Mouse (Mus musculus) liver, embryonic 13.5 days (tissue): Measurements from ENCODE around the gene Ednrb. TPM values are rescaled to one million over a fixed set of nuclear protein-coding genes. Genes with fewer than 3 reads are reported as not detected.

ENCODE experiments used
- ATAC-seq: fragments of 200-750 bp; cut with Nextera tagmentation; 2 replicates; pipeline ENCODE4 v1.8.0; 2017; ENCODE audit warnings: low read depth, mild to moderate bottlenecking, moderate number of reproducible peaks, moderate library complexity
- DNase-seq: peaks from one replicate; pipeline ENCODE4 v3.0.0; 2022
- H3K27ac ChIP-seq: fragments of 300-500 bp; sonication (generic); 2 replicates; pipeline ENCODE4 v1.5.1; 2015; ENCODE audit warnings: moderate library complexity, mild to moderate bottlenecking, inconsistent platforms
- H3K27me3 ChIP-seq: fragments of 300-500 bp; sonication (generic); 2 replicates; pipeline ENCODE4 v1.6.1; 2015; ENCODE audit warnings: mild to moderate bottlenecking, inconsistent platforms
- H3K36me3 ChIP-seq: fragments of 300-500 bp; sonication (generic); 2 replicates; pipeline ENCODE4 v1.6.1; 2015; ENCODE audit warnings: mild to moderate bottlenecking, inconsistent platforms
- H3K4me1 ChIP-seq: fragments of 300-500 bp; sonication (generic); replicated peaks from 2 replicates; pipeline ENCODE4 v1.6.1; 2015; ENCODE audit warnings: inconsistent platforms
- H3K4me2 ChIP-seq: fragments of 300-500 bp; sonication (generic); 2 replicates; pipeline ENCODE4 v1.6.1; 2015; ENCODE audit warnings: inconsistent platforms, mild to moderate bottlenecking, moderate library complexity
- H3K4me3 ChIP-seq: fragments of 300-500 bp; sonication (generic); replicated peaks from 2 replicates; pipeline ENCODE4 v1.5.1; 2015; ENCODE audit warnings: mild to moderate bottlenecking, inconsistent platforms
- H3K9ac ChIP-seq: fragments of 300-500 bp; sonication (generic); 2 replicates; pipeline ENCODE4 v1.6.1; 2015; ENCODE audit warnings: mild to moderate bottlenecking, inconsistent platforms
- H3K9me3 ChIP-seq: fragments of 300-500 bp; sonication (generic); replicated peaks from 2 replicates; pipeline ENCODE4 v1.6.1; 2016; ENCODE audit warnings: inconsistent platforms
- WGBS: fragments of 180-500 bp; shearing (Covaris S2); methylation state at CpG from one replicate; pipeline ENCODE4 v1.1.7; 2015; ENCODE audit not compliant: insufficient replicate concordance; 5-methylcytosine and 5-hydroxymethylcytosine counted together
- polyA plus RNA-seq: library from polyadenylated mRNA; unstranded; fragments of >200 nt; fragmentation: Nextera tagmentation; extraction: Ambion mirVana; gene quantifications from 2 replicates; pipeline ENCODE4 v1.2.1, GENCODE M21; 2015

The Ednrb gene
- 8.9 and 11.4 TPM in 2 replicates for polyA plus RNA-seq

GRCm38 (mm10) chr14:103844011-103844549 lies at the start of gene Ednrb:
Gene Ednrb (minus strand): TSS chr14:103844402.
- WGBS: 2% methylated on average over 24 of the region's 24 CpGs
- ATAC-seq: no peak
- no peak for DNase-seq
- H3K27me3 ChIP-seq: peaks cover 29% of the 10 kb centered on the region
- no peaks in the 10 kb centered on the region for H3K4me1 ChIP-seq
- H3K9me3 ChIP-seq: no peaks in the 10 kb centered on the region
- peak within 1 kb of the TSS; percentile 49 for H3K4me2 ChIP-seq
- H3K36me3 ChIP-seq: no peaks in the 10 kb centered on the region
- peak within 1 kb of the TSS; percentile 44 for H3K4me3 ChIP-seq
- H3K9ac ChIP-seq: 0 out of 2 replicates have a peak within 1 kb of the TSS, but pooled peaks have one; percentile 23
- no peak within 1 kb of the TSS for H3K27ac ChIP-seq

GRCm38 (mm10) chr14:103892411-103892938 lies 48.3 kb upstream of the Ednrb start:
- no peak for ATAC-seq

GRCm38 (mm10) chr14:103890761-103891160 lies 46.6 kb upstream of the Ednrb start:
- Histone ChIP-seq H3K9ac (no peak overlapping the region), H3K36me3 (no peaks in the 10 kb centered on the region), H3K9me3 (no peaks in the 10 kb centered on the region), H3K4me2 (no peak overlapping the region), H3K27ac (no peak overlapping the region), H3K4me1 (no peaks in the 10 kb centered on the region), H3K27me3 (no peaks in the 10 kb centered on the region), H3K4me3 (no peak overlapping the region)
- no peak for ATAC-seq
- no peak for DNase-seq
- 38% methylated on average over 4 of the region's 4 CpGs for WGBS

More at GRCm38 (mm10) chr14:103892411-103892938, 48.3 kb upstream of the Ednrb start:
- Histone ChIP-seq H3K9ac (no peak overlapping the region), H3K36me3 (no peaks in the 10 kb centered on the region), H3K9me3 (no peaks in the 10 kb centered on the region), H3K4me2 (no peak overlapping the region), H3K4me1 (no peaks in the 10 kb centered on the region), H3K4me3 (no peak overlapping the region), H3K27ac (no peak overlapping the region), H3K27me3 (no peaks in the 10 kb centered on the region)
- 47% methylated on average over 8 of the region's 8 CpGs for WGBS
- no peak for DNase-seq

GRCm38 (mm10) chr14:103884892-103885575 lies 40.8 kb upstream of the Ednrb start:
- Histone ChIP-seq H3K4me1 (no peaks in the 10 kb centered on the region), H3K9ac (no peak overlapping the region), H3K4me2 (no peak overlapping the region), H3K9me3 (no peaks in the 10 kb centered on the region), H3K4me3 (no peak overlapping the region), H3K27me3 (no peaks in the 10 kb centered on the region), H3K36me3 (no peaks in the 10 kb centered on the region), H3K27ac (no peak overlapping the region)
- WGBS: 40% methylated on average over 7 of the region's 7 CpGs
- ATAC-seq (peak; percentile 54; the same call in 1 of the 2 replicates), DNase-seq (no peak)

GRCm38 (mm10) chr14:103882943-103883342 lies 38.7 kb upstream of the Ednrb start:
- Histone ChIP-seq H3K4me3 (no peak overlapping the region), H3K9ac (no peak overlapping the region), H3K27ac (no peak overlapping the region), H3K27me3 (no peaks in the 10 kb centered on the region), H3K4me2 (no peak overlapping the region), H3K4me1 (no peaks in the 10 kb centered on the region), H3K9me3 (no peaks in the 10 kb centered on the region), H3K36me3 (no peaks in the 10 kb centered on the region)
- no peak for DNase-seq
- 67% methylated on average over 3 of the region's 3 CpGs for WGBS
- no peak for ATAC-seq

GRCm38 (mm10) chr14:103877117-103877516 lies 32.9 kb upstream of the Ednrb start:
- no peak overlapping the region for H3K27ac ChIP-seq
- H3K4me1 ChIP-seq: no peaks in the 10 kb centered on the region
- no peak for DNase-seq
- WGBS: 73% methylated on average over 2 of the region's 2 CpGs
- H3K9ac ChIP-seq: no peak overlapping the region
- no peaks in the 10 kb centered on the region for H3K9me3 ChIP-seq
- H3K4me2 ChIP-seq: no peak overlapping the region
- H3K4me3 ChIP-seq: no peak overlapping the region
- H3K27me3 ChIP-seq: no peaks in the 10 kb centered on the region
- H3K36me3 ChIP-seq: no peaks in the 10 kb centered on the region
- no peak for ATAC-seq

- Histone ChIP-seq H3K4me3 (no peak overlapping the region), H3K4me1 (no peaks in the 10 kb centered on the region), H3K9ac (no peak overlapping the region), H3K4me2 (no peak overlapping the region), H3K9me3 (no peaks in the 10 kb centered on the region), H3K27me3 (no peaks in the 10 kb centered on the region), H3K36me3 (no peaks in the 10 kb centered on the region), H3K27ac (no peak overlapping the region)
- no peak for ATAC-seq
- DNase-seq: no peak
- 51% methylated on average over 3 of the region's 3 CpGs for WGBS
Observed at GRCm38 (mm10) chr14:103876598-103876997, 32.4 kb upstream of the Ednrb start.

GRCm38 (mm10) chr14:103866636-103867035 lies 22.4 kb upstream of the Ednrb start:
- Histone ChIP-seq H3K4me2 (no peak overlapping the region), H3K27me3 (no peaks in the 10 kb centered on the region), H3K27ac (no peak overlapping the region), H3K9ac (no peak overlapping the region), H3K9me3 (no peaks in the 10 kb centered on the region), H3K36me3 (no peaks in the 10 kb centered on the region), H3K4me3 (no peak overlapping the region), H3K4me1 (no peaks in the 10 kb centered on the region)
- 67% methylated on average over 2 of the region's 2 CpGs for WGBS
- ATAC-seq (no peak), DNase-seq (no peak)

GRCm38 (mm10) chr14:103865226-103865625 lies 21.0 kb upstream of the Ednrb start:
- Histone ChIP-seq H3K4me1 (no peaks in the 10 kb centered on the region), H3K9me3 (no peaks in the 10 kb centered on the region), H3K27ac (no peak overlapping the region), H3K9ac (no peak overlapping the region), H3K4me3 (no peak overlapping the region), H3K36me3 (no peaks in the 10 kb centered on the region), H3K4me2 (no peak overlapping the region), H3K27me3 (no peaks in the 10 kb centered on the region)
- 61% methylated on average over 2 of the region's 2 CpGs for WGBS
- ATAC-seq (no peak), DNase-seq (no peak)

GRCm38 (mm10) chr14:103850071-103850845 lies 6.1 kb upstream of the Ednrb start:
- H3K4me2 ChIP-seq: no peak overlapping the region
- no peak overlapping the region for H3K27ac ChIP-seq
- 42% methylated on average over 7 of the region's 7 CpGs for WGBS
- no peaks in the 10 kb centered on the region for H3K9me3 ChIP-seq
- no peaks in the 10 kb centered on the region for H3K4me1 ChIP-seq
- 0 out of 2 replicates have a peak, but pooled peaks cover under 1% of the 10 kb centered on the region for H3K27me3 ChIP-seq
- no peak overlapping the region for H3K4me3 ChIP-seq
- no peak overlapping the region for H3K9ac ChIP-seq
- ATAC-seq (no peak), DNase-seq (no peak)
- no peaks in the 10 kb centered on the region for H3K36me3 ChIP-seq

- H3K4me3 ChIP-seq: no peak overlapping the region
- H3K27ac ChIP-seq: no peak overlapping the region
- H3K36me3 ChIP-seq: no peaks in the 10 kb centered on the region
- ATAC-seq (no peak), DNase-seq (no peak)
- H3K9ac ChIP-seq: no peak overlapping the region
- no peaks in the 10 kb centered on the region for H3K9me3 ChIP-seq
- peaks cover 29% of the 10 kb centered on the region for H3K27me3 ChIP-seq
- 76% methylated on average over 2 of the region's 2 CpGs for WGBS
- no peaks in the 10 kb centered on the region for H3K4me1 ChIP-seq
- no peak overlapping the region for H3K4me2 ChIP-seq
Observed at GRCm38 (mm10) chr14:103845716-103846115, 1.5 kb upstream of the Ednrb start.
